Mouse (Mus musculus): Measurements from ENCODE around the gene Frs2.
"Not testable (repeated sequence)": the region's sequence is repeated elsewhere in the genome, so short reads cannot be mapped to it uniquely, and the experiment has no call there.

The Frs2 gene

GRCm38 (mm10) chr10:117145546-117146265 is 2.6 kb downstream of the Frs2 start:
- no peak for DNase-seq

- DNase-seq = no peak
Observed at GRCm38 (mm10) chr10:117144628-117145027, 3.7 kb downstream of the Frs2 start.

GRCm38 (mm10) chr10:117144071-117144470 is 4.3 kb downstream of the Frs2 start:
- no peak for DNase-seq

GRCm38 (mm10) chr10:117143311-117143710 is 5.0 kb downstream of the Frs2 start:
- no peak for DNase-seq

- DNase-seq = peak in 1 of 2 experiments; percentile 18
Observed at GRCm38 (mm10) chr10:117141939-117142552, 6.3 kb downstream of the Frs2 start.

GRCm38 (mm10) chr10:117131506-117131905 is 16.8 kb downstream of the Frs2 start:
- not testable (repeated sequence) for DNase-seq

- DNase-seq = no peak
Observed at GRCm38 (mm10) chr10:117130037-117130436, 18.3 kb downstream of the Frs2 start.

GRCm38 (mm10) chr10:117128693-117129092 is 19.6 kb downstream of the Frs2 start:
- no peak for DNase-seq

- DNase-seq = no peak
Observed at GRCm38 (mm10) chr10:117127480-117127879, 20.9 kb downstream of the Frs2 start.

GRCm38 (mm10) chr10:117126719-117127118 is 21.6 kb downstream of the Frs2 start:
- DNase-seq = no peak

GRCm38 (mm10) chr10:117126233-117126632 is 22.1 kb downstream of the Frs2 start:
- DNase-seq = no peak

- DNase-seq = no peak
Observed at GRCm38 (mm10) chr10:117121448-117121847, 26.9 kb downstream of the Frs2 start.

GRCm38 (mm10) chr10:117120051-117120666 is 28.2 kb downstream of the Frs2 start:
- DNase-seq = no peak

GRCm38 (mm10) chr10:117119531-117119930 is 28.8 kb downstream of the Frs2 start:
- no peak for DNase-seq

GRCm38 (mm10) chr10:117118421-117118831 is 29.9 kb downstream of the Frs2 start:
- DNase-seq = peak; percentile 16 to 19

GRCm38 (mm10) chr10:117115652-117116051 is 32.7 kb downstream of the Frs2 start:
- DNase-seq = no peak

- DNase-seq = peak; percentile 48 to 52
Observed at GRCm38 (mm10) chr10:117112545-117112944, 35.8 kb downstream of the Frs2 start.

GRCm38 (mm10) chr10:117111455-117111854 is 36.9 kb downstream of the Frs2 start:
- no peak for DNase-seq

- DNase-seq = no peak
Observed at GRCm38 (mm10) chr10:117110271-117110670, 38.1 kb downstream of the Frs2 start.

- no peak for DNase-seq
Observed at GRCm38 (mm10) chr10:117106686-117107085, 41.6 kb downstream of the Frs2 start.

- DNase-seq = no peak
Observed at GRCm38 (mm10) chr10:117106244-117106643, 42.1 kb downstream of the Frs2 start.

GRCm38 (mm10) chr10:117105015-117105414 is 43.3 kb downstream of the Frs2 start:
- no peak for DNase-seq

GRCm38 (mm10) chr10:117103854-117104598 is 44.3 kb downstream of the Frs2 start:
- DNase-seq = peak in 1 of 2 experiments; percentile 12
